Mouse (Mus musculus) lung, postnatal 36 days (tissue): ENCODE results near the gene Rtraf.
A peak's percentile ranks its signal among the peaks of the same experiment; 100 is the strongest.
"Not testable (repeated sequence)": the region's sequence is repeated elsewhere in the genome, so short reads cannot be mapped to it uniquely, and the experiment has no call there.

Experiments used
- DNase-seq: peaks from one replicate; pipeline ENCODE4 v3.0.0; 2022; ENCODE audit warnings: mixed read lengths

The Rtraf gene

GRCm38 (mm10) chr14:19823321-19824142, at the start of gene Rtraf:
Gene Rtraf, minus strand, starts transcription at chr14:19823824.
- DNase-seq, result peak; percentile 93

- peak; percentile 47 for DNase-seq
Measured at GRCm38 (mm10) chr14:19867286-19867935, 43.8 kb upstream of the Rtraf start.

- DNase-seq, result not testable (repeated sequence)
Measured at GRCm38 (mm10) chr14:19865121-19865520, 41.5 kb upstream of the Rtraf start.

- DNase-seq, result no peak
Measured at GRCm38 (mm10) chr14:19861311-19862080, 37.9 kb upstream of the Rtraf start.

GRCm38 (mm10) chr14:19860281-19860680, 36.7 kb upstream of the Rtraf start:
- DNase-seq, result no peak

GRCm38 (mm10) chr14:19858808-19859776, 35.5 kb upstream of the Rtraf start:
- DNase-seq, result peak; percentile 43

GRCm38 (mm10) chr14:19858279-19858678, 34.7 kb upstream of the Rtraf start:
- no peak for DNase-seq

GRCm38 (mm10) chr14:19853471-19853870, 29.8 kb upstream of the Rtraf start:
- DNase-seq, result no peak

GRCm38 (mm10) chr14:19839600-19840332, 16.1 kb upstream of the Rtraf start:
- DNase-seq, result peak; percentile 80

GRCm38 (mm10) chr14:19836289-19836688, 12.7 kb upstream of the Rtraf start:
- DNase-seq, result no peak

GRCm38 (mm10) chr14:19825481-19825880, 1.9 kb upstream of the Rtraf start:
- no peak for DNase-seq

- DNase-seq, result no peak
Measured at GRCm38 (mm10) chr14:19821686-19822085, 1.9 kb downstream of the Rtraf start.

GRCm38 (mm10) chr14:19817949-19818348, 5.7 kb downstream of the Rtraf start:
- peak; percentile 95 for DNase-seq

GRCm38 (mm10) chr14:19813061-19813460, 10.6 kb downstream of the Rtraf start:
- DNase-seq, result no peak

- DNase-seq, result no peak
Measured at GRCm38 (mm10) chr14:19809934-19810333, 13.7 kb downstream of the Rtraf start.

GRCm38 (mm10) chr14:19807858-19808257, 15.8 kb downstream of the Rtraf start:
- DNase-seq, result no peak

GRCm38 (mm10) chr14:19807339-19807738, 16.3 kb downstream of the Rtraf start:
- no peak for DNase-seq

- peak; percentile 35 for DNase-seq
Measured at GRCm38 (mm10) chr14:19803623-19804022, 20.0 kb downstream of the Rtraf start.

GRCm38 (mm10) chr14:19803222-19803621, 20.4 kb downstream of the Rtraf start:
- DNase-seq, result no peak

GRCm38 (mm10) chr14:19801474-19802215, 22.0 kb downstream of the Rtraf start:
- no peak for DNase-seq

GRCm38 (mm10) chr14:19800485-19800884, 23.1 kb downstream of the Rtraf start:
- no peak for DNase-seq
